Mouse (Mus musculus) left cerebral cortex, adult 9 months (tissue): Measurements from ENCODE around the gene Zdhhc22.

Source experiments
- DNase-seq, 2 experiments: peaks; one replicate each; pipeline ENCODE4 v3.0.0; 2022; ENCODE audit warnings: low spot score in 2 of 2

Gene Zdhhc22

GRCm38 (mm10) chr12:86935692-86936282, 54.4 kb downstream of the Zdhhc22 start:
- DNase-seq, result no peak

- no peak for DNase-seq
These were observed 55.5 kb downstream of the Zdhhc22 start for GRCm38 (mm10) chr12:86934748-86935147.

- no peak for DNase-seq
These were observed 57.7 kb downstream of the Zdhhc22 start for GRCm38 (mm10) chr12:86932575-86932952.

- DNase-seq, result no peak
These were observed 58.2 kb downstream of the Zdhhc22 start for GRCm38 (mm10) chr12:86931919-86932574.

- no peak for DNase-seq
These were observed 59.1 kb downstream of the Zdhhc22 start for GRCm38 (mm10) chr12:86930934-86931729.
